Mouse (Mus musculus): Measurements from ENCODE around the gene Ssbp3. TPM values are rescaled to one million over a fixed set of nuclear protein-coding genes. Genes with fewer than 3 reads are reported as not detected.

Ssbp3 gene
- polyA plus RNA-seq, 1 experiment from 2014 or later, result 64.7 TPM

DNA sequence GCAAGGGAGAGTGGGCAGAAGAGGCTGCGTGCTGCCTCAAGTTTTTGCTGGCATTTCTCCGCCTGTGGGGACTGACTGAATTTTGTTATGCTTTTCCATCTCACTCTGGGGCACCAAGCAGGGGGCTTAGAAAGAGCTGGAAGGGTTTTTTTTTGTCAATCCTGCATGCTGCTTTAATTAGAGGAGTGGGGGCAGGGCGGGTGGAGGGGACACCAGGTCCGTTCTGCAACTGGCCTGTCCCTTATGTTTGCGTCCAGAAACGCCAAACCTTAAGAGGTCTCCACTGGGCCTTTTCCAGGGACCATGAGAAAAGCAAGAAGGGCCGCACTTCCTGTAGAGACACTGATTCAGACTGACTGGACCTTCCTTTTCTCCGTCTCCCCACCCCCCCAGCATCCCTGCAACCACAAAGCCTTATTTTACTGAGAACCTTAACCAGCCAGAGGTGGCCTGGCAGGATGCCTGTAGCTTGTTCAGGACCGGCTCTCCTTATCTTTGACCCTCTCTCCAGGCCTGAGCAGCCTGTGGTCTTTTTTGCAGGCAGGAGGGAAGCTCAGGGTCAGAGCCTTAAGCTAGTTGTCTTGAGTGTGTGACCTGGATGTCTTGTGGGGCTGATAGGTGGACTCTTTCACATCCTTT, 3.0 kb downstream of the Ssbp3 start:
- ChIA-PET POLR2A (interaction anchor here (1.6 kb wide), 1 partner anchor 9 kb away, joined by 3 read pairs; no protein-coding TSS in a partner anchor), CTCF (interaction anchor here (0.9 kb wide), 1 partner anchor 249 kb away, joined by 3 read pairs; no protein-coding TSS in a partner anchor)
- no peak for TF ChIP-seq CTCF (IDR thresholded peaks at IDR 0.05)
- H3K27me3 ChIP-seq, result no peaks in the 10 kb centered on the region
- ATAC-seq (no peak), DNase-seq (ENCODE audit: low read depth, low spot score) (no peak)
- in situ Hi-C loops (cut with MboI; ENCODE audit: low pct_unique_long_range_greater_than_20kb), result loop anchor here (10.0 kb wide), 1 partner anchor 251 kb away; no protein-coding TSS in a partner anchor

DNA sequence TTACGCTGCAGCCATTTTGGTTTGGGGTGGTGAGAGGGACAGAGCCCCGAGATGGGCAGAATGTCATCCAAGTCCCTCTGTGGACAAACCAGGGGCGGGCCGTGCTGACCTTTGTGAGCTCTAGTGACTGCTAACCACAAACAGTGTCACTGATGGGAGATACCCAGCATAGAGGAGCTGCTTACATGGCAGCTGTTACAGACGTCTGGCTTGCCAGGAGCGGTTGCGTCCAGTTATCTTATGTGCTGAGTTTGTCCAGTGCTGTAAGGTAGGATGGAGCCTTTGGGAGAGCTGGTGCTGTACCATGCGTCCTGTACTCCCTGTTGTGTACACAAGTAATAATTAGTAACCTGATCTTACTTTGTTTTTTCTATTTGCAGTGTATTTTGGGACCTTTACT, 4.8 kb downstream of the Ssbp3 start:
- CTCF ChIA-PET, result interaction anchor here (1.6 to 2.8 kb wide), 2 partner anchors 73 to 75 kb away, joined by 6 to 8 read pairs; no protein-coding TSS in a partner anchor
- POLR2A ChIA-PET, result no interaction called here
- in situ Hi-C loops (cut with MboI; ENCODE audit: low pct_unique_long_range_greater_than_20kb), result loop anchor here (10.0 kb wide), 1 partner anchor 250 kb away; no protein-coding TSS in a partner anchor
- TF ChIP-seq CTCF (IDR thresholded peaks at IDR 0.05), result no peak
- no peaks in the 10 kb centered on the region for H3K27me3 ChIP-seq
- DNase-seq (ENCODE audit: low read depth, low spot score) (no peak), ATAC-seq (no peak)

DNA sequence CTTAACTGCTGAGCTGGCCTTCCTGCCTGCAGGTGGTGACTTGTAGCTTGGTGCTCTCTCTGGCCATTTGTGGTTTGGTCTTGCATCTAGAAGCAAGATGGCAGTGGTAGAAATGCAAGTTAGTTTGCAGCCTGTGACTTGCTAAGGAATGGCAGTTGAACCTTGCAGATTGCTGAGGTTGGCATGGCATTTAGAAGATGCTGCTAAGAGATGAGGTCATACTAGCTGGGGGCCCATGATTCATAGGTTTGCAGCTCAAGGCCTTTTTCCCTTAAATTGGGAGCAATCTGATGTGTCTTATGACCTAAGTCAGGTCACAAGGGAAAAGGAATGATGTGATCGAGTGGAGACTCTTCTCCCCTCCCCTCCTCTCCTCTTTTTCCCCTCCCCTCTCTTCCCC, 7.8 kb downstream of the Ssbp3 start:
- DNase-seq (ENCODE audit: low read depth, low spot score), result peak; percentile 79
- CTCF ChIA-PET, result interaction anchor here (0.7 to 2.8 kb wide), 2 partner anchors 69 to 72 kb away, joined by 3 to 8 read pairs; no protein-coding TSS in a partner anchor
- no peak for TF ChIP-seq CTCF (IDR thresholded peaks at IDR 0.05)
- peak; percentile 60 for ATAC-seq
- in situ Hi-C loops (cut with MboI; ENCODE audit: low pct_unique_long_range_greater_than_20kb), result loop anchor here (10.0 kb wide), 1 partner anchor 247 kb away; no protein-coding TSS in a partner anchor
- no peaks in the 10 kb centered on the region for H3K27me3 ChIP-seq
- POLR2A ChIA-PET, result interaction anchor here (0.6 kb wide), 1 partner anchor 8 kb away, joined by 3 read pairs; no protein-coding TSS in a partner anchor

DNA sequence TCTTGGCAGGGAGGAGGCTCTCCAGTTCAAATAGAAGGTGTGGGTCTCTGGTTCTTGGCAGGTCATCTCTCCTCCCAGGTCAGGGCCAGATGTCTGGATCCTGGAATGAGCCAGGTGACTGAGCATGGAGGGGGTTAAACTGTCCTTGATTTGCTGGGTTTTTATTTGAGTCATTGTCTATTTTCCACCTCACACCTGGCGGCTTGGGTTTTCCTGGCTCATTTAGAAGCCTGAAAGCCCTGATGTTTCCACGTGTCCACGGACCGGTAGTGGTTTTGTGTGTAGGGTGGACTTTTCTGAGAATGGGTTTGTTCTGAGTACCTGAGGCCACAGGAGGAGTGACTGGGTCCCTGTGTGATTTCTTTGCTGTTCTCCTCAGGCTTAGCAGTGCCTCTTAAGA, 9.6 kb downstream of the Ssbp3 start:
- no peak for TF ChIP-seq CTCF (IDR thresholded peaks at IDR 0.05)
- in situ Hi-C loops (cut with MboI; ENCODE audit: low pct_unique_long_range_greater_than_20kb), result no loop called here
- ChIA-PET POLR2A (no interaction called here), CTCF (interaction anchor here (0.8 to 1.2 kb wide), 2 partner anchors 10 to 70 kb away, joined by 3 to 4 read pairs; no protein-coding TSS in a partner anchor)
- DNase-seq (ENCODE audit: low read depth, low spot score) (no peak), ATAC-seq (no peak)
- no peaks in the 10 kb centered on the region for H3K27me3 ChIP-seq

DNA sequence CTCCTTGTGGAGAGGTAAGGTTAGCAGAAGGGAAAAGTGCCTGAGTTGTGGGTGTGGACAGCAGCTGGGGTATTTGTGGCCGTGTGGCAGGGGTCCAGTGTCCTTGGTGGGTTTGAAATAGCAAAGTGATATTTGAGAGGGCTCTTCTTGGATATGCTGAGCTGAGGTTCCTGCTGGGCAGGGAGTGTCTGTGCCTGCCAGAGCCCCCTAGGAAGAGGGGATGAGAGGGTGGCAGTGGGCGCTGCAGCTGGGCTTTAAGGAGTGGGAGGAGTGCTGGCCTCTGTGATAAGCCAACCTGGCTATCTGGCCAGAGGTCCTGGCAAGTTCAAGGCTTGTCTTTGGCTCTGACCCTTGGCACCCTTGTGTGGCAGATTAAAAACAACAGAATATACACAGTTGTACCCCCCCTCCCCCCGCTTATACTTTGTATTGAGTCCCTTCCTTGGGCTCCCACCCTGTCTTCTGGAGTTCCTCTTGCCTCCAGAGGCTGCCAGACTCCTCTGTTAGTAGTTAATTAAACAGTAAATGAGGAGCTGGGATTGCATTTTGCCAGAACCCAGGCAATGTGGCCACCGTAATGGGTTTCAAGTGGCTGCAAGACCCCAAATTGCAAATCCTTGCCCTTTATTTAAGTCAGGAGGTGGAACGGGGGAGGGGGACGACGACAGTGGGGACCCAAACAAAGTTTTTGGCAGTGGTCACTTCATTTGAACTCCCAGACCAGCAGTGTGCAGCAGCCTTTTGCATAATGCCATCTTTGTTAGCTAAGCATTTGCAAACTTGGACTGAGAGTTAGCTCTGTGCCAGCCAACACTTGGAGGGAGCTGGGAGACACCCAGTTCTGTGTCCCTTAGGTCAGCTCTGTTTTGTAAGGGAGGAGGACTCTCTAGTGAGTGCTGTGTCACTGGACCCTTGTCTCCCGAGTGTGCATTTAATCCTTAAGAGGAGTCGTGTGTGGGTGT, 11.2 kb downstream of the Ssbp3 start:
- DNase-seq (ENCODE audit: low read depth, low spot score) (no peak), ATAC-seq (no peak)
- in situ Hi-C loops (cut with MboI; ENCODE audit: low pct_unique_long_range_greater_than_20kb), result no loop called here
- ChIA-PET CTCF (interaction anchor here (0.8 to 1.3 kb wide), 3 partner anchors 10 to 66 kb away, joined by 3 read pairs; no protein-coding TSS in a partner anchor), POLR2A (no interaction called here)
- no peak for TF ChIP-seq CTCF (IDR thresholded peaks at IDR 0.05)
- no peaks in the 10 kb centered on the region for H3K27me3 ChIP-seq

DNA sequence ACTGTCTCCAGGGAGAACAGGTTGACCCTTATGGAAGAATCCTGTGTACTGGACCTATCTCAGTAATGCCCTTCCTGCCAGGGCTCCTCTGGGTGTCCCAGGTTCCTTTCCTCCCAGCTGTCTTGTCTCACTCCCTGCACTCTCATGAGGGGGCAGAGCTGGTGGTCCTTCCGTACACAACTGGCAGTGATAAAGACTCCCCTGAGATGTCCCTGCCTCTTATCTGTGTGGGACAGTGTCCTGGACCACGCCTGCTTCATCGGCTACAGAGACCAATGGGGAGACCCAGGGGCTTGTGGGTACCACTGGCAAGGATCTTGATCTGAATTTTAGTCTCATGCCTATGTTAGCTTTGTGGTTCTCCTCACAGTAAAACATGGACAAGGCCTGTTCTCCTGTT, 12.4 kb downstream of the Ssbp3 start:
- DNase-seq (ENCODE audit: low read depth, low spot score) (no peak), ATAC-seq (no peak)
- no peak for TF ChIP-seq CTCF (IDR thresholded peaks at IDR 0.05)
- no peaks in the 10 kb centered on the region for H3K27me3 ChIP-seq
- POLR2A ChIA-PET, result interaction anchor here (0.7 to 1.2 kb wide), 2 partner anchors 10 to 12 kb away, joined by 3 to 4 read pairs; partner anchors contain the start of gene Ssbp3
- CTCF ChIA-PET, result interaction anchor here (0.8 to 1.3 kb wide), 3 partner anchors 9 to 65 kb away, joined by 3 read pairs; no protein-coding TSS in a partner anchor
- in situ Hi-C loops (cut with MboI; ENCODE audit: low pct_unique_long_range_greater_than_20kb), result no loop called here

DNA sequence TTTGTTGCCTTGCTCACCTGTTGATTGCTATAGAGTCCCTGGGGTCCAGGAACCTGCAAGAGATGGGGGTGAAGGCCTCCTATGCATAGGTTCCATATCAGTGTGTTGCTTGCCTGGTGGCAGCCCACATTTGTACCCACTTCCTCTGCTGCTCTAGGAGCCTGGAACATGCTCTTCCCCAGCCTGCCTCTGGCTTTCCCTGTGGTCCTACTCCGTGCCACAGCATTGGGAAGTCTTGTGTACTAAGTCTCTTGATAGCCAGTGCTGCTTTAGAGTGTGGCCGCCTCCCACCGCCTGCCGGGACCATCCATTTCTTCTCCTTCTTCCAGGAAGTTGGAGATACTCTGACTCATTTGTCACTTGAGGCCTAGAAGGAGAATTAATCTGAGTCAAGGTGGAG, 13.7 kb downstream of the Ssbp3 start:
- DNase-seq (ENCODE audit: low read depth, low spot score), result no peak
- TF ChIP-seq CTCF (IDR thresholded peaks at IDR 0.05), result no peak
- in situ Hi-C loops (cut with MboI; ENCODE audit: low pct_unique_long_range_greater_than_20kb), result no loop called here

DNA sequence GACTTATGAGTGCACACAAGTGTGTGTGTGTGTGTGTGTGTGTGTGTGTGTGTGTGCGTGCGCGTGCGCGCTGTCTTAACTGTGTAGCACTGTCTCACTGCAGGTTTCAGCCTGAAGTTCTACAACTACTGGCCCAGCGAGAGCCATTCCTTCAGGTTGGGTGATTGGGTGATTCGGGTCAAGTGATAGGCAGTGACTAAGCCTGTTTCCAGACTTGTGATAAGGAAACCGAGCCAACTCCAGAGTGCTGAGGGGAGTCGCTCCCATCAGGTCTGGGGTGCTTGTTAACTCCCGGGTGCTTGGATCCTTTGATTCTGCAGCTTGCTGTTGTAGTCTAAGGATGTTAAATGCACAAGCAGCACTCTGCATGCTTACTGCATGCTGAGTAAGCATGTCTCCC, 14.4 kb downstream of the Ssbp3 start:
- in situ Hi-C loops (cut with MboI; ENCODE audit: low pct_unique_long_range_greater_than_20kb), result no loop called here
- CTCF ChIA-PET, result no interaction called here
- TF ChIP-seq CTCF (IDR thresholded peaks at IDR 0.05), result no peak
- H3K27me3 ChIP-seq, result no peaks in the 10 kb centered on the region
- POLR2A ChIA-PET, result no interaction called here
- no peak for DNase-seq (ENCODE audit: low read depth, low spot score)
- ATAC-seq, result no peak

More for the DNA sequence above, 13.7 kb downstream of the Ssbp3 start:
- POLR2A ChIA-PET, result no interaction called here
- CTCF ChIA-PET, result no interaction called here
- no peak for ATAC-seq
- no peaks in the 10 kb centered on the region for H3K27me3 ChIP-seq

DNA sequence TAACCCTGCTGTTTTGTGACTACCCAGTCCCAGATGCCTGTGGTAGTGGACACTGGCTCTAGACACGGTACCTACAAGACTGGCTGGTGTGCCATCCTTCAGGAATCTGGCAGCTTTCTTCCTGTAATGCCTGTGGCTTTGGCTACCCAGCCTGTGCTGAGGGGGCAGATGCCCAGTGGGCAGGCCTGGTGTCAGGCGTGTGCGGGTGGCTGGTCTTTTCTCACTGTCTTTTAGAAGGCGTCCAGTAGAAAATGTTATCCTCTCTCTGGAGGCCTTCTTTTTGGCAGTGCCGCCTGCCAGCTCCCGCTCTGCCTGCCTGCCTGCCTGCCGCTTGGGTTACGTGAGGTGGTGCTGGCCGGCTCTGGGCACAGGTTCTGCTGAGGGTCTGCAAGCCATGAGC, 15.9 kb downstream of the Ssbp3 start:
- ChIA-PET POLR2A (interaction anchor here (0.6 kb wide), 1 partner anchor 8 kb away, joined by 3 read pairs; no protein-coding TSS in a partner anchor), CTCF (no interaction called here)
- ATAC-seq (no peak), DNase-seq (ENCODE audit: low read depth, low spot score) (no peak)
- H3K27me3 ChIP-seq, result no peaks in the 10 kb centered on the region
- TF ChIP-seq CTCF (IDR thresholded peaks at IDR 0.05), result no peak
- in situ Hi-C loops (cut with MboI; ENCODE audit: low pct_unique_long_range_greater_than_20kb), result no loop called here

DNA sequence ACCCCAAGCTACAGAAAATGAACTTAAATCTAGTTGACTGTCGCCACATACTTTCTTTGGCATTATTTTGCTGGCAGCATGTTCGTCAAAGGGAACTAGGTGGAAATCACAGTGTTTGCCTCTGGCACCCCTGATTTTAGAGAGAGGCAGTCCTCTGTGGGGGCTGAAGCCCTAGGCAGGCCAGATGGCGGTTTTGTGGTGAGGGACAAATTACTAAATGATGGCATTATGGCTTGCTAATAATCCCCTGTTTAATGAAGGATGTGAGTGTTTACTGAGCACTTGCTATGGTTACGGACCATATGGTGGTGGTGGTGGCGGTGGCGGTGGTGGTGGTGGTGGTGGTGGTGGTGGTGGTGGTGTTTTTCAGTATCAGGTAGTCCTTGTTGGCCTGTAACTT, 16.5 kb downstream of the Ssbp3 start:
- no peak for DNase-seq (ENCODE audit: low read depth, low spot score)
- H3K27me3 ChIP-seq, result no peaks in the 10 kb centered on the region
- ATAC-seq, result no peak
- in situ Hi-C loops (cut with MboI; ENCODE audit: low pct_unique_long_range_greater_than_20kb), result no loop called here
- no peak for TF ChIP-seq CTCF (IDR thresholded peaks at IDR 0.05)
- ChIA-PET CTCF (no interaction called here), POLR2A (interaction anchor here (0.6 kb wide), 1 partner anchor 9 kb away, joined by 3 read pairs; no protein-coding TSS in a partner anchor)
